Mouse (Mus musculus): ENCODE data around the gene Ces2b. TPM values are rescaled to one million over a fixed set of nuclear protein-coding genes. Genes with fewer than 3 reads are reported as not detected.
"Not testable (repeated sequence)": the region's sequence is repeated elsewhere in the genome, so short reads cannot be mapped to it uniquely, and the experiment has no call there.

The Ces2b gene
- polyA plus RNA-seq, 1 experiment from 2014 or later: not detected

DNA sequence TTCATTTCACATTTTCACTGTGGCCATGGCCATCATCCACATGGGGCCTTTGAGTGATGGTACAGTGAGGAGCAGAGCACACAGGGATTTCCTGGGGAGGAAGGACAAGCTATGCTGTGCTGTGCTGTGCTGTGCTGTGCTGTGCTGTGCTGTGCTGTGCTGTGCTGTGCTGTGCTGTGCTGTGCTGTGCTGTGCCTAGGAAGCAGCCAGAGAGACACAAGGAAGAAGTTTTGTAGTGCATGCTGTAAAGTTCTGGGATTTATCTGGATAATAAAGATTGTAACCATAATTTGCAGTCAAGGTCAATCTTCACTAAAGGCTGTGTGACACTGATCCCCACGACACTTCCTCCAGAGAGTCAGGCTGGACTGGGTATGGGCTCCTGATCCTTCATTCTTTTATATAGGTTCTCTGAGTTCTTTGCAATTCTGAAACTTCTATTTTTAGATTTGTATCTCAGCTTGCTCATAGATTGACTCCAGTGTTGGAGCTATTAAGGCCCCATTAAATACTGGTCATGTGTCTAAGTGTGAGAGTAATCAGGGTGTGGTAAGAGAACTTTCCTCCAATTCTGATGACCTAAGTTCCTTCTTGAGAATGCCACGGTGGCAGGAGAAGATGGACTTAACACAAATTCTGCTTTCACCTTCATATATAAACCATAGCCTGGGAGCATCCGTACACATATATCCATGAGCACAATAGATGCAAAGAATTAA lies 10.1 kb downstream of the Ces2b start:
- TF ChIP-seq CTCF (IDR thresholded peaks at IDR 0.05): no peak
- ChIA-PET CTCF (no interaction called here), POLR2A (no interaction called here)
- ATAC-seq (no peak), DNase-seq (ENCODE audit: low read depth, low spot score) (no peak)
- in situ Hi-C loops (cut with MboI; ENCODE audit: low pct_unique_long_range_greater_than_20kb): loop anchor here (10.0 kb wide), 1 partner anchor 63 kb away; no protein-coding TSS in a partner anchor
- H3K27me3 ChIP-seq: peaks cover 11% of the 10 kb centered on the region

DNA sequence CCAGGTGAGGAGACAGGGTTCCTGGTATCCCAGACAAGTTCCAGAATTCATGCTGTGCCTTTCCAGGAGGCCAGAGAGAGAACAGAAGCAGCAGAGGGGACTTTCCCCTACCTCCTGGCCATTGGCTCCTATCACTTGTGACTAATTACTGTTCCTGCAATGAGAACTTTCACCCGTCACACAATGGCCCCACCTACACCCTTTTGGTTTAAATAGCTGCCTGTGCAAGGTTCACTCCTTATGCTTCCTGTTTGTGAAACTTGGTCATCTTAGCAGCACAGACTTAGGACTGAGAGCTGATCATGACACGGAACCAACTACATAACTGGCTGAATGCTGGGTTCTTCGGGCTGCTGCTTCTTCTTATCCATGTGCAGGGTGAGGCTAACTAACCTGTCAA lies 15.5 kb downstream of the Ces2b start, which contains the start of gene Ces2c:
Gene Ces2c (plus strand): TSS at position 238 of the 400 bp plus-strand sequence.
- H3K27me3 ChIP-seq: peaks cover 14% of the 10 kb centered on the region
- in situ Hi-C loops (cut with MboI; ENCODE audit: low pct_unique_long_range_greater_than_20kb): loop anchor here (10.0 kb wide), 1 partner anchor 58 kb away; no protein-coding TSS in a partner anchor
- DNase-seq (ENCODE audit: low read depth, low spot score): no peak
- ATAC-seq: no peak
- ChIA-PET CTCF (no interaction called here), POLR2A (no interaction called here)
- TF ChIP-seq CTCF (IDR thresholded peaks at IDR 0.05): no peak

DNA sequence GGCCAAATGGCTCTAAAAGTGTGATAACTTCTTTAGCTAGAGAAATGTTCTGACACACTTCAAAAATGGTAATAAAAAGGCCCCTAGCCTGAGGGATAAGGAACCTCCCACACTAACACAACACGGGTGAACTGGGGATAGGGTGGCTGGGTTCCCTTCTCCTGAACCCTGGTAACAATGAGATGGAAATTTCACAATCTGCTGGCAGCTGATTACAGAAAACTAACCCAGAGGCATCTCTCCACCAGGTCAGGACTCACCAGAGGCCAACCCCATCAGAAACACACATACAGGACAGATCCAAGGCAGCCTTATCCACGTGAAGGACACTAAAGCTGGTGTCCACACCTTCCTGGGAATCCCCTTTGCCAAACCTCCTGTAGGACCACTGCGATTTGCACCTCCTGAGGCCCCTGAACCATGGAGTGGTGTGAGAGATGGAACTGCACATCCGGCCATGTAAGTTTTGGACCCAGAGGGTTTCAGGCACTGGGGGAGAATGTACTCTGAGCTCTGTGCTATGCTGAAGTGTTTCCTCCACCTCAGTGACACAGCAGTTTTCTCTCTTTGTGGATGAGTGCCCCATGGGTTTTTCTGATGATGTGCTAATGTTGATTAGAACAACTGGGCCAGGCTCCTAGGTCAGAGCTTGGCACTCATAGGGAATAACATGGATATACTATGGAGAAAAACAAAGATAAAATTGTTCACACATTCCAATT lies 16.5 kb downstream of the Ces2b start:
- CTCF ChIA-PET: no interaction called here
- peaks cover 9% of the 10 kb centered on the region for H3K27me3 ChIP-seq
- in situ Hi-C loops (cut with MboI; ENCODE audit: low pct_unique_long_range_greater_than_20kb): loop anchor here (10.0 kb wide), 1 partner anchor 57 kb away; no protein-coding TSS in a partner anchor
- POLR2A ChIA-PET: no interaction called here
- ATAC-seq (no peak), DNase-seq (ENCODE audit: low read depth, low spot score) (no peak)
- no peak for TF ChIP-seq CTCF (IDR thresholded peaks at IDR 0.05)

DNA sequence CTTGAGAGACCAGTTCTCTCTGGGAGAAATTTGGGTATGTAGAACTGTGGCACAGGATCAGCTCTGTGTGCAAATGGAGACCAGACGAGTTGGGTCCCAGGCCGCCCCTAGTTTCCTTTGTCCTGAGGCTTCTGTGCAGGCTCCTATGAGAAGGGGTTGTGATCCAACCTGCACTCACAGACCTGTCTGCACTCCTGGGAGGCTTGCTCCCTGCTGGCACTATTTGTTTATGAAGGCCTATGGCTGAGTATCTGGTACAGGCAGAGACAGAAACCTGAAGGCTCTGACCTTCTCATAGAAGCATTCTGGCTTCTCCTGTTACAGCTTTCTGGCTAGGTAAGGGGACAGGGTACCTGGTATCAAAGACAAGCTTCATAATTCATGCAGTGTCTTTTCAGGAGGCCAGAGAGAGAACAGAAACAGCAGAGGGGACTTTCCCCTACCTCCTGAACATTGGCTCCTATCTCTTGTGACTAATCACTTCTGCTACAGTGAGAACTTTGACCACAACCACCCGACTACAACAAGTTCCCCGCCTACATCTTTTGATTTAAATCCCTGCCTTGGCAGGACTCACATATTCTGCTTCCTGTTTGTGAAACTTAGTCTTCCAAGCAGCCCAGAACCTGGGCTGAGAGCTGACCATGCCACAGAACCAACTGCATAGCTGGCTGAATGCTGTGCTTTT lies 35.6 kb downstream of the Ces2b start:
- DNase-seq (ENCODE audit: low read depth, low spot score); POLR2A ChIA-PET; in situ Hi-C loops (cut with MboI; ENCODE audit: low pct_unique_long_range_greater_than_20kb); H3K27me3 ChIP-seq; ATAC-seq; CTCF ChIA-PET: not testable (repeated sequence)

DNA sequence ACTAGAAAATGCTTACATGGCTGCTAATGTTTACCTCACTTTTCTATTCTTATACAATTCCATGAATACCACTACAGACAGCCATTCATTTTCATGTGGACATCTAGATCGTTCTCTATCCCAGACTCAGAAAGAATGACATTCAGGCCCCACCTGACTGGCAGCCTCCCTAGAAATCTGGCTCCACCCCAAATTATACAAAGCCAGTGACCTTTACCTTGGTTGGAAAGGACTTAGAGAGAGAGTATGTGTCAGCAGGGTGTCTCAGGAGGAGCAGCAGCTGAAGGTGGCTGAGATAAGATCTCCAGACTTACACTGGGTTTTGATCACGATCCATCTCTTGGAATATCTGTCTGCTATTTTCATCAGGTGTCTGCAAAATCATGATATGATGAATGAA lies 37.5 kb downstream of the Ces2b start:
- DNase-seq (ENCODE audit: low read depth, low spot score); H3K27me3 ChIP-seq; ATAC-seq; in situ Hi-C loops (cut with MboI; ENCODE audit: low pct_unique_long_range_greater_than_20kb); POLR2A ChIA-PET; CTCF ChIA-PET: not testable (repeated sequence)

DNA sequence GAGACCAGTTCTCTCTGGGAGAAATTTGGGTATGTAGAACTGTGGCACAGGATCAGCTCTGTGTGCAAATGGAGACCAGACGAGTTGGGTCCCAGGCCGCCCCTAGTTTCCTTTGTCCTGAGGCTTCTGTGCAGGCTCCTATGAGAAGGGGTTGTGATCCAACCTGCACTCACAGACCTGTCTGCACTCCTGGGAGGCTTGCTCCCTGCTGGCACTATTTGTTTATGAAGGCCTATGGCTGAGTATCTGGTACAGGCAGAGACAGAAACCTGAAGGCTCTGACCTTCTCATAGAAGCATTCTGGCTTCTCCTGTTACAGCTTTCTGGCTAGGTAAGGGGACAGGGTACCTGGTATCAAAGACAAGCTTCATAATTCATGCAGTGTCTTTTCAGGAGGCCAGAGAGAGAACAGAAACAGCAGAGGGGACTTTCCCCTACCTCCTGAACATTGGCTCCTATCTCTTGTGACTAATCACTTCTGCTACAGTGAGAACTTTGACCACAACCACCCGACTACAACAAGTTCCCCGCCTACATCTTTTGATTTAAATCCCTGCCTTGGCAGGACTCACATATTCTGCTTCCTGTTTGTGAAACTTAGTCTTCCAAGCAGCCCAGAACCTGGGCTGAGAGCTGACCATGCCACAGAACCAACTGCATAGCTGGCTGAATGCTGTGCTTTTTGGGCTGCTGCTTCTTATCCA lies 55.0 kb downstream of the Ces2b start:
- in situ Hi-C loops (cut with MboI; ENCODE audit: low pct_unique_long_range_greater_than_20kb); ATAC-seq; H3K27me3 ChIP-seq; POLR2A ChIA-PET; CTCF ChIA-PET; DNase-seq (ENCODE audit: low read depth, low spot score): not testable (repeated sequence)

Other genes with a start within 250 kb of the Ces2b start
- gene Pdp2, start 240.1 kb upstream of the Ces2b start, polyA plus RNA-seq (2021): 3.5 TPM
- 738 TPM for gene Cdh16, start 207.2 kb upstream of the Ces2b start, polyA plus RNA-seq (2021)
- 56.1 TPM for gene Rrad, start 200.2 kb upstream of the Ces2b start, polyA plus RNA-seq (2021)
- 117 TPM for gene Ciao2b, start 189.6 kb upstream of the Ces2b start, polyA plus RNA-seq (2021)
- not detected for gene Ces2a, start 97.6 kb upstream of the Ces2b start, polyA plus RNA-seq (2021)
- gene Ces2c, start 15.5 kb downstream of the Ces2b start, polyA plus RNA-seq (2021): not detected
- not detected for gene Ces2e, start 94.7 kb downstream of the Ces2b start, polyA plus RNA-seq (2021)
- gene Ces2f, start 115.8 kb downstream of the Ces2b start, polyA plus RNA-seq (2021): not detected
- not detected for gene Ces2g, start 130.1 kb downstream of the Ces2b start, polyA plus RNA-seq (2021)
- gene Ces2h, start 169.3 kb downstream of the Ces2b start, polyA plus RNA-seq (2021): not detected
- not detected for gene Ces3a, start 217.0 kb downstream of the Ces2b start, polyA plus RNA-seq (2021)

Measured in Patski (cell line).